Mouse (Mus musculus): ENCODE measurements at regions not wholly inside any gene's neighbourhood (a gene's known extent, or its start where the extent isn't known, plus 50 kb on each side); places are given as distances from the start of the nearest gene placed in this dataset.

GRCm38 (mm10) chr3:64898610-64899009 lies 54.0 kb upstream of the Vmn2r7 start:
- Histone ChIP-seq H3K4me3 (replicated peaks) (no peak overlapping the region), H3K9me3 (no peaks in the 10 kb centered on the region), H3K27me3 (replicated peaks) (no peaks in the 10 kb centered on the region), H3K4me2 (replicated peaks) (no peak overlapping the region), H3K36me3 (no peaks in the 10 kb centered on the region), H3K4me1 (replicated peaks) (no peaks in the 10 kb centered on the region), H3K9ac (no peak overlapping the region), H3K27ac (no peak overlapping the region)
- 69% methylated on average over 2 of the region's 2 CpGs for WGBS
- no peak for ATAC-seq

- Histone ChIP-seq H3K9ac (no peak overlapping the region), H3K9me3 (no peaks in the 10 kb centered on the region), H3K4me3 (replicated peaks) (no peak overlapping the region), H3K36me3 (no peaks in the 10 kb centered on the region), H3K27ac (no peak overlapping the region), H3K4me2 (replicated peaks) (no peak overlapping the region), H3K27me3 (replicated peaks) (no peaks in the 10 kb centered on the region), H3K4me1 (replicated peaks) (no peaks in the 10 kb centered on the region)
- peak; percentile 84 for ATAC-seq
- WGBS, result 31% methylated on average over 2 of the region's 2 CpGs
These were observed 56.8 kb upstream of the Vmn2r7 start for GRCm38 (mm10) chr3:64901317-64901892.

- Histone ChIP-seq H3K9me3 (no peaks in the 10 kb centered on the region), H3K36me3 (no peaks in the 10 kb centered on the region), H3K4me3 (replicated peaks) (no peak overlapping the region), H3K4me1 (replicated peaks) (no peaks in the 10 kb centered on the region), H3K4me2 (replicated peaks) (peak overlapping the region; percentile 33), H3K27me3 (replicated peaks) (peaks cover 4% of the 10 kb centered on the region; the same call in 1 of the 2 replicates), H3K9ac (no peak overlapping the region), H3K27ac (no peak overlapping the region)
- no peak for ATAC-seq
- WGBS, result 22% methylated on average over 16 of the region's 16 CpGs
These were observed 104.7 kb upstream of the Vmn2r7 start for GRCm38 (mm10) chr3:64949307-64949706.

GRCm38 (mm10) chr3:64964667-64965415 lies 120.3 kb upstream of the Vmn2r7 start:
- Histone ChIP-seq H3K9me3 (no peaks in the 10 kb centered on the region), H3K27ac (no peak overlapping the region), H3K9ac (no peak overlapping the region), H3K4me1 (replicated peaks) (no peaks in the 10 kb centered on the region), H3K36me3 (no peaks in the 10 kb centered on the region), H3K4me2 (replicated peaks) (no peak overlapping the region), H3K4me3 (replicated peaks) (no peak overlapping the region), H3K27me3 (replicated peaks) (no peaks in the 10 kb centered on the region)
- 75% methylated on average over 5 of the region's 5 CpGs for WGBS
- ATAC-seq, result no peak

GRCm38 (mm10) chr3:64965416-64965980 lies 120.9 kb upstream of the Vmn2r7 start:
- no peaks in the 10 kb centered on the region for H3K4me1 ChIP-seq (replicated peaks)
- ATAC-seq, result no peak
- no peaks in the 10 kb centered on the region for H3K27me3 ChIP-seq (replicated peaks)
- WGBS, result 71% methylated on average over 6 of the region's 6 CpGs
- H3K4me3 ChIP-seq (replicated peaks), result no peak overlapping the region
- H3K9me3 ChIP-seq, result no peaks in the 10 kb centered on the region
- H3K27ac ChIP-seq, result no peak overlapping the region
- no peak overlapping the region for H3K4me2 ChIP-seq (replicated peaks)
- no peaks in the 10 kb centered on the region for H3K36me3 ChIP-seq
- H3K9ac ChIP-seq, result no peak overlapping the region

- Histone ChIP-seq H3K9me3 (no peaks in the 10 kb centered on the region), H3K36me3 (no peaks in the 10 kb centered on the region), H3K4me1 (replicated peaks) (no peaks in the 10 kb centered on the region), H3K9ac (no peak overlapping the region), H3K27ac (no peak overlapping the region), H3K4me2 (replicated peaks) (no peak overlapping the region), H3K27me3 (replicated peaks) (no peaks in the 10 kb centered on the region), H3K4me3 (replicated peaks) (no peak overlapping the region)
- WGBS, result 74% methylated on average over 3 of the region's 3 CpGs
- no peak for ATAC-seq
These were observed 123.7 kb upstream of the Vmn2r7 start for GRCm38 (mm10) chr3:64968275-64968674.

GRCm38 (mm10) chr3:64984369-64984768 lies 124.8 kb upstream of the Kcnab1 start:
- Histone ChIP-seq H3K4me1 (replicated peaks) (no peaks in the 10 kb centered on the region), H3K27me3 (replicated peaks) (no peaks in the 10 kb centered on the region), H3K36me3 (no peaks in the 10 kb centered on the region), H3K9ac (no peak overlapping the region), H3K4me3 (replicated peaks) (no peak overlapping the region), H3K27ac (no peak overlapping the region), H3K9me3 (no peaks in the 10 kb centered on the region), H3K4me2 (replicated peaks) (no peak overlapping the region)
- ATAC-seq, result no peak
- WGBS, result 41% methylated on average over 2 of the region's 2 CpGs

GRCm38 (mm10) chr3:64987665-64988064 lies 121.5 kb upstream of the Kcnab1 start:
- no peaks in the 10 kb centered on the region for H3K4me1 ChIP-seq (replicated peaks)
- no peak overlapping the region for H3K27ac ChIP-seq
- no peaks in the 10 kb centered on the region for H3K27me3 ChIP-seq (replicated peaks)
- H3K9ac ChIP-seq, result no peak overlapping the region
- no peak overlapping the region for H3K4me2 ChIP-seq (replicated peaks)
- WGBS, result 73% methylated on average over 1 of the region's 1 CpGs
- H3K36me3 ChIP-seq, result no peaks in the 10 kb centered on the region
- H3K9me3 ChIP-seq, result no peaks in the 10 kb centered on the region
- no peak overlapping the region for H3K4me3 ChIP-seq (replicated peaks)
- no peak for ATAC-seq

GRCm38 (mm10) chr3:64996451-64996850 lies 112.7 kb upstream of the Kcnab1 start:
- H3K27me3 ChIP-seq (replicated peaks), result no peaks in the 10 kb centered on the region
- WGBS, result 73% methylated on average over 4 of the region's 4 CpGs
- no peak overlapping the region for H3K4me2 ChIP-seq (replicated peaks)
- H3K27ac ChIP-seq, result no peak overlapping the region
- H3K36me3 ChIP-seq, result no peaks in the 10 kb centered on the region
- H3K4me3 ChIP-seq (replicated peaks), result no peak overlapping the region
- H3K9me3 ChIP-seq, result no peaks in the 10 kb centered on the region
- ATAC-seq, result no peak
- no peak overlapping the region for H3K9ac ChIP-seq
- H3K4me1 ChIP-seq (replicated peaks), result no peaks in the 10 kb centered on the region

GRCm38 (mm10) chr3:64997552-64997951 lies 111.6 kb upstream of the Kcnab1 start:
- H3K9ac ChIP-seq, result no peak overlapping the region
- no peaks in the 10 kb centered on the region for H3K4me1 ChIP-seq (replicated peaks)
- no peak overlapping the region for H3K4me3 ChIP-seq (replicated peaks)
- H3K27ac ChIP-seq, result no peak overlapping the region
- H3K9me3 ChIP-seq, result no peaks in the 10 kb centered on the region
- no peaks in the 10 kb centered on the region for H3K27me3 ChIP-seq (replicated peaks)
- ATAC-seq, result no peak
- H3K4me2 ChIP-seq (replicated peaks), result no peak overlapping the region
- no peaks in the 10 kb centered on the region for H3K36me3 ChIP-seq

GRCm38 (mm10) chr3:65001131-65001530 lies 108.1 kb upstream of the Kcnab1 start:
- ATAC-seq, result no peak
- Histone ChIP-seq H3K9ac (no peak overlapping the region), H3K4me2 (replicated peaks) (no peak overlapping the region), H3K27me3 (replicated peaks) (no peaks in the 10 kb centered on the region), H3K27ac (no peak overlapping the region), H3K36me3 (no peaks in the 10 kb centered on the region), H3K9me3 (no peaks in the 10 kb centered on the region), H3K4me3 (replicated peaks) (no peak overlapping the region), H3K4me1 (replicated peaks) (no peaks in the 10 kb centered on the region)
- 58% methylated on average over 4 of the region's 4 CpGs for WGBS

GRCm38 (mm10) chr3:65002578-65002977 lies 106.6 kb upstream of the Kcnab1 start:
- H3K4me3 ChIP-seq (replicated peaks), result no peak overlapping the region
- H3K4me1 ChIP-seq (replicated peaks), result no peaks in the 10 kb centered on the region
- no peaks in the 10 kb centered on the region for H3K9me3 ChIP-seq
- no peak overlapping the region for H3K27ac ChIP-seq
- H3K4me2 ChIP-seq (replicated peaks), result no peak overlapping the region
- no peak overlapping the region for H3K9ac ChIP-seq
- no peaks in the 10 kb centered on the region for H3K27me3 ChIP-seq (replicated peaks)
- ATAC-seq, result no peak
- no peaks in the 10 kb centered on the region for H3K36me3 ChIP-seq

GRCm38 (mm10) chr3:65006127-65006526 lies 103.1 kb upstream of the Kcnab1 start:
- no peak overlapping the region for H3K27ac ChIP-seq

More at GRCm38 (mm10) chr3:65006127-65006526, 103.1 kb upstream of the Kcnab1 start:
- no peaks in the 10 kb centered on the region for H3K27me3 ChIP-seq (replicated peaks)
- no peak overlapping the region for H3K4me2 ChIP-seq (replicated peaks)
- H3K9me3 ChIP-seq, result no peaks in the 10 kb centered on the region
- no peak for ATAC-seq
- H3K4me1 ChIP-seq (replicated peaks), result no peaks in the 10 kb centered on the region
- no peaks in the 10 kb centered on the region for H3K36me3 ChIP-seq
- no peak overlapping the region for H3K9ac ChIP-seq
- WGBS, result 82% methylated on average over 1 of the region's 1 CpGs
- no peak overlapping the region for H3K4me3 ChIP-seq (replicated peaks)
